In genomic region chr16:34104427-34104826, GRCm38 (mm10) we compare ENCODE assay signal across 20 mouse cellular contexts.
"Had no signal": no experiment of that assay in that cellular context is flagged by ENCODE, and none has a peak within 500 bp of the region (broad histone marks: within the 10 kb centered on the region; RNA-seq: fewer than 3 reads in every experiment).

No protein-coding gene starts in this region.

- H3K4me1 ChIP-seq: midbrain, embryonic 12.5 days; neural tube, embryonic 15.5 days had no signal

- DNase-seq: lung, adult 18-20 months; lung, embryonic 14.5 days; lung, postnatal 10 days; lung, postnatal 4 days; midbrain, embryonic 14.5 days; retina, postnatal 1 day; right cerebral cortex, adult 18-20 months; right cerebral cortex, postnatal 25 days; right cerebral cortex, postnatal 4 days; thymus, adult 2 months; thymus, postnatal 25 days; thymus, postnatal 4 days had no signal

- H3K36me3 ChIP-seq: midbrain, embryonic 10.5 days; midbrain, embryonic 12.5 days; neural tube, embryonic 15.5 days; stomach, embryonic 15.5 days had no signal

- H3K4me3 ChIP-seq: midbrain, embryonic 10.5 days; midbrain, embryonic 12.5 days; myocyte; neural tube, embryonic 13.5 days; neural tube, embryonic 15.5 days; stomach, embryonic 15.5 days had no signal

- H3K4me2 ChIP-seq: lung, embryonic 14.5 days; midbrain, embryonic 12.5 days; neural tube, embryonic 13.5 days; neural tube, embryonic 15.5 days; stomach, embryonic 15.5 days had no signal

- H3K9ac ChIP-seq: lung, embryonic 14.5 days; midbrain, embryonic 12.5 days; neural tube, embryonic 13.5 days; neural tube, embryonic 15.5 days; stomach, embryonic 15.5 days had no signal

- ATAC-seq: midbrain, embryonic 16.5 days had no signal

- H3K27ac ChIP-seq: midbrain, embryonic 10.5 days; midbrain, embryonic 12.5 days; neural tube, embryonic 13.5 days; neural tube, embryonic 15.5 days; stomach, embryonic 15.5 days; stomach, postnatal 0 days had no signal

- H3K9me3 ChIP-seq: midbrain, embryonic 10.5 days; midbrain, embryonic 12.5 days; neural tube, embryonic 13.5 days; neural tube, embryonic 15.5 days; stomach, embryonic 15.5 days had no signal

- H3K27me3 ChIP-seq: midbrain, embryonic 12.5 days; neural tube, embryonic 13.5 days; neural tube, embryonic 15.5 days; stomach, embryonic 15.5 days had no signal
